Mouse (Mus musculus): ENCODE results near the gene Ifna1. TPM values are rescaled to one million over a fixed set of nuclear protein-coding genes. Genes with fewer than 3 reads are reported as not detected.

Ifna1 gene
- total and polyA plus RNA-seq, 3 experiments = not detected

GRCm38 (mm10) chr4:88865011-88865569 lies 15.2 kb downstream of the Ifna1 start (continued):
- TF ChIP-seq BHLHE40 (IDR thresholded peaks at IDR 0.05; ENCODE audit: borderline replicate concordance, low read depth, low read length) = no peak
- no peak for TF ChIP-seq MXI1 (IDR thresholded peaks at IDR 0.05; ENCODE audit: low read depth, low read length)
- no peak for TF ChIP-seq USF1 (IDR thresholded peaks at IDR 0.05; ENCODE audit: low read depth, low read length)

GRCm38 (mm10) chr4:88867366-88867925 lies 17.6 kb downstream of the Ifna1 start:
- Histone ChIP-seq H3K4me1 (ENCODE audit: control insufficient read depth in 1 of 2, insufficient read depth in 2 of 2, low read length in 2 of 2) (peaks cover 13 to 14% of the 10 kb centered on the region in 2 experiments), H3K27ac (ENCODE audit: control insufficient read depth, low read depth, low read length) (no peak overlapping the region), H3K27me3 (ENCODE audit: control insufficient read depth in 1 of 2, insufficient read depth in 2 of 2, low read length in 2 of 2) (no peaks in the 10 kb centered on the region), H3K79me2 (ENCODE audit: control insufficient read depth, insufficient read depth, low read length, poor library complexity) (no peaks in the 10 kb centered on the region), H3K36me3 (ENCODE audit: control insufficient read depth in 1 of 2, insufficient read depth in 2 of 2, low read length in 2 of 2) (peaks cover 0 to 15% of the 10 kb centered on the region in 2 experiments; a peak in 2 of 4 replicates), H3K9ac (ENCODE audit: control insufficient read depth, low read depth, low read length, poor library complexity, severe bottlenecking) (peak overlapping the region; percentile 80), H3K4me3 (ENCODE audit: control insufficient read depth in 1 of 2, insufficient read depth in 1 of 2, low read depth in 2 of 2, low read length in 2 of 2) (peak overlapping the region; percentile 93 to 100), H3K9me3 (replicated peaks; ENCODE audit: insufficient read depth, low read length) (no peaks in the 10 kb centered on the region)
- peak; percentile 90 for DNase-seq (ENCODE audit: low read depth, low spot score)
- no peak for TF ChIP-seq MYC (IDR thresholded peaks at IDR 0.05; ENCODE audit: low read depth, low read length)
- TF ChIP-seq UBTF (IDR thresholded peaks at IDR 0.05; ENCODE audit: borderline replicate concordance, insufficient read depth, low read depth, low read length) = no peak
- TF ChIP-seq CHD2 (IDR thresholded peaks at IDR 0.05; ENCODE audit: low read length) = no peak
- TF ChIP-seq ETS1 (IDR thresholded peaks at IDR 0.05; ENCODE audit: low read depth, low read length) = 0 out of 2 replicates have a peak, but pooled peaks have one; percentile 46
- TF ChIP-seq MXI1 (IDR thresholded peaks at IDR 0.05; ENCODE audit: low read depth, low read length) = no peak; the same call in 1 of the 2 replicates
- TF ChIP-seq SIN3A (IDR thresholded peaks at IDR 0.05; ENCODE audit: low read length) = peak; percentile 76
- peak; percentile 67 for TF ChIP-seq ZC3H11A (IDR thresholded peaks at IDR 0.05; ENCODE audit: low read depth, low read length)
- TF ChIP-seq POLR2AphosphoS5 (IDR thresholded peaks at IDR 0.05; ENCODE audit: borderline replicate concordance, low read depth, low read length) = no peak
- TF ChIP-seq SMC3 (IDR thresholded peaks at IDR 0.05; ENCODE audit: low read depth, low read length) = peak; percentile 82
- peak; percentile 85 for TF ChIP-seq RAD21 (IDR thresholded peaks at IDR 0.05; ENCODE audit: low read depth, low read length)
- TF ChIP-seq EP300 (IDR thresholded peaks at IDR 0.05; ENCODE audit: low read depth in 1 of 2, low read length in 2 of 2) = peak in 1 of 2 experiments; percentile 21; a peak in 2 of 4 replicates
- peak; percentile 90 to 94 (median 91) for TF ChIP-seq CTCF (IDR thresholded peaks at IDR 0.05 in 2 of 3, conservative IDR thresholded peaks at IDR 0.05 in 1 of 3; ENCODE audit: control insufficient read depth in 1 of 3, insufficient read depth in 1 of 3, low read depth in 2 of 3, low read length in 3 of 3, poor library complexity in 1 of 3, severe bottlenecking in 1 of 3)
- TF ChIP-seq HCFC1 (IDR thresholded peaks at IDR 0.05; ENCODE audit: low read depth, low read length) = peak; percentile 43; the same call in 1 of the 2 replicates
- TF ChIP-seq POLR2A (IDR thresholded peaks at IDR 0.05; ENCODE audit: control insufficient read depth in 1 of 2, insufficient read depth in 1 of 2, low read depth in 1 of 2, low read length in 2 of 2, poor library complexity in 1 of 2) = no peak

All from MEL (cell line).